Mouse (Mus musculus) monocyte, adult 5-6 weeks (primary cell): Measurements from ENCODE around the gene U2af2. TPM values are rescaled to one million over a fixed set of nuclear protein-coding genes. Genes with fewer than 3 reads are reported as not detected.

ENCODE experiments used
- ATAC-seq: fragments of 153-309, 156-312 bp; replicated peaks from 2 replicates; pipeline ENCODE4 v1.8.0; 2017; ENCODE audit warnings: mild to moderate bottlenecking; ENCODE audit not compliant: low TSS enrichment, insufficient number of reproducible peaks, severe bottlenecking, poor library complexity, low FRiP score
- total RNA-seq: library from RNA; stranded (forward); fragments of 200-1000, 200-491, 200-594 nt; gene quantifications from 3 replicates; pipeline ENCODE4 v1.2.3, GENCODE M21; 2017

U2af2 gene
- total RNA-seq, 1 experiment from 2014 or later, result 151 TPM

DNA sequence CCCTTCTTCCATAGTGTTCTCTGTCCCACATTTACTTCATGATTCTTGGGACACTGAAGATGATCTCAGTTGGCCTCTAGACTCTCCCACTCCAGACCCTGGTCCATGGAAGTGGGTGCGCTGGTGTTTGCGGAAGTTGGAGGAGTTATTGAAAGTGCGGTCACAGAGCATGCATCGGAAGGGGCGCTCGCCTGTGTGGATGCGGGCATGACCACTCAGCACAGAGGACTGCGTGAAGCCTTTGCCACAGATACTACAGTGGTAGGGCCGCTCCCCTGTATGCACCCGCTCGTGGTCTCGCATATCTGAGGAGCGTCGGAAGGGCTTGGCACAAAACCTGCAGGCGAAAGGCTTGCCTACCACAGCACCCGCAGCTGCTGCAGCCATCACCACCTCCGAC, 26.3 kb upstream of the U2af2 start:
- no peak for ATAC-seq

- ATAC-seq, result no peak
Measured at GRCm38 (mm10) chr7:5036136-5036535, 25.8 kb upstream of the U2af2 start.

DNA sequence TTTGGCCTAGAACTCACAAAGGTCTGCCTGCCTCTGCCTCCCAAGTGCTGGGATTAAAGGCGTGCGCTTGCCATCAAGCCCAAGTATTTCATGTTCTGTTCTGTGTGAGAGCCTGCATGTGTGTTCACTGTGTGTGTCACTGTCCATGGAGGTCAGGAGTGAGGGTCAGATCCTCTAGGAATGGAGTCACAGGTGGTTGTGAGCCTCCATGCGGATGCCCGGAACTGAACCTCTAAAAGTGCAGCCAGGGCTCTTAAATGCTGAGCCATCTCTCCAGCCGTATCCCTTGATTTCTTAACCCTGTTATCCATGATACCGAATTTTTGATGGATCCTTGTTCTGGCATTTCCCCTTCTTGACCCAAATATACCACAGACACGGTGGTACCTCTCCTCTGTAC, 24.9 kb upstream of the U2af2 start:
- no peak for ATAC-seq

- ATAC-seq, result no peak
Measured at GRCm38 (mm10) chr7:5037467-5037866, 24.5 kb upstream of the U2af2 start.

DNA sequence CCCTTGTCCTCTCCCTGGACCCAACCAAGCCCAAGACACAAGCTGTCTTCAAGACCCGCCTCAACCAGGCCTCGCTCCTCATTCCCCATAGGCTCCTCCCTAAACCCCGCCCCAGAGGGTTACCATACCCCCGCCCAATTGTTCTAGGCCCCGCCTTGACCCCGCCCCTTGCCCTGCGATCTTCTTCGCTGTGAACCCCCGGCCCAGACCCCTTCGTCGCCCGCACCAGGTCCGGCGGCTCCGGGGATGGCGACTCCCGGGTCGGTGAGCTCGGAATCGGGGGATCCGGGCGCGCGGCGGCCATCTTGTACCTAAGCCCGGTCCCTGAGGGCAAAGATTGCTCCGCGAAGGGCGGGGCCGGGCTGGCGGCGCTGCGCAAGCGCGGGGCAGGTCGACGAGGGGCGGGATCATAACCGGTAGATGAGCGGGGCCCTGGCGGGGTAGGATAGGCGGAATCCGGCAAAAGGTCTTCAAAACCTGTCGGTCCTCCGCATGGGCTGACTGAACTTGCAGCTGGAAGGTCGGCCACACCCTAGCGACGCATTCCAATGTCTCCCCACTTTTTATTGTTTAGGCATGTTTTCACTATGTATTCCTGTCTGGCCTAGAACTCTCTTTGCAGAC, 23.7 kb upstream of the U2af2 start, which contains the start of gene Zfp784:
TSS of gene Zfp784 (minus strand) at position 338 of the 624 bp plus-strand sequence.
- peak; percentile 81 for ATAC-seq

- ATAC-seq, result no peak
Measured at GRCm38 (mm10) chr7:5038940-5039339, 23.0 kb upstream of the U2af2 start.

GRCm38 (mm10) chr7:5044981-5045380, 17.0 kb upstream of the U2af2 start:
- no peak for ATAC-seq

DNA sequence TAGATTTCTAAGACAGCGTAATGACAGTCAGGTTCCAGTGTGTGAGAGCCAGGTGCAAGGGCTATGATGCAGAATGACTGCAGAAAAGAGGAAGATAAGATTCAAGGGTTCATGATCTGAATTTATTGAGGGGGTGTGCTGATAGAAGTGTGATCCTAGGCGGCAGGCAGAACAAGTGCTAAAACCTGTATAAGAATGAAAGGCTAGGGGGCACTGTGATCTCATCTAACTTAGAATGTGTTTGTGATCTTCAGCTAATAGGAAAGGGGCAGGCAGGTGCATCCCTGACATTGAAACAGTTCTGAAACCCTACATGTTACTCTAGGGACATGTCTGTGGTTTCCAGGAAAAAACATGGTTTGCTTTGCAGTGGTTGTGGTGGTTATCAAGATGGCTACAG, 15.8 kb upstream of the U2af2 start:
- no peak for ATAC-seq

GRCm38 (mm10) chr7:5047313-5047712, 14.6 kb upstream of the U2af2 start:
- 0 out of 2 replicates have a peak, but pooled peaks have one; percentile 33 for ATAC-seq

DNA sequence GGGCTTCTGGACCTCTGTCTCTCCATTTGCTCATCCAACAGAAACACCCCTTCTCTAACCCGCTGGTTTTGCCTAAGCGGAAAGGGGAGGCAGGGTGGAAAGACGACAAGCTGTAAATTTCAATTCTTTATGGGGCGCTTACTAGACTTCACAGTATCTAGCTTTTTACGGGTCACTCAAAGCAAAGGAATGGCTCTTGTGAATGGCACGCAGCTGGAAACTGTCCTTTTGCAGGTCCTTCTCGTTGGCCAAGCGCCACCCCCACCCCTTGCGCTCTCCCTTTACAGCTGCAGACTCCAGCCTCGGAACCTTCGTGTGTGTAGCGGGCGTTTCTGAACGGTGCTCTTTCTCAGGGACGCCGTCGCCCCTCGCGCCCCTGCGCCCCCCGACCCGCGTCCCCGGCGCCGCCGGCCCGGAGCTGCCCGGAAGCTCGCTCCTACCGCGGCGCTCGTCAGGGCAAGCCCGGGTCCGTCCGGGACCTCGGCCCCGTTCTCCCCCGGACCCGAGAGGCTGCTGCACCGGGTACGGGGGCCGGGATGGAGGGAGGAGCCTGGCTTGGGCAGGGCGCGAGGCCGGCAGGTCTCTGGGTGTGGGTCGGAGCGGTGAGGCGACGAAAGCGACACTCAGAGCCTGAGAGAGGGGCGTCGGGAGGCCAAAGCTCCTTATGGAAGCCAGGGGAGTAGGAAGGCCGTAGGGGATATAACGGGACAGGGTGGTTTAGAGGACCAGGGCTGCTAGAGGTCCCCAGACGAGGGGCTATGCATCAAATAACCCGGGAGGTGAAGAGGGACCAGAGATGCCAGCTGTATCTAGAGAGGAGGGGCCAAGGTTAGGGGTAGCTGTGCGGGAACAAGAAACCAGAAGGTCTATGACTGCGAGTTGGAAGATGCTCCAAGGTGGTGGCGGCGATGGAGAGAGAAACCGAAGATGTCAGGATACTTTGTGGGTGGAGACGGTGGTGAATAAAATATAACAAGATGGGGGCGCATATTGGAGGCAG, 10.4 kb upstream of the U2af2 start, which contains the start of gene Zfp580:
TSS of gene Zfp580 (plus strand) at position 346 of the 1,000 bp plus-strand sequence.
- ATAC-seq, result 0 out of 2 replicates have a peak, but pooled peaks have one; percentile 16

DNA sequence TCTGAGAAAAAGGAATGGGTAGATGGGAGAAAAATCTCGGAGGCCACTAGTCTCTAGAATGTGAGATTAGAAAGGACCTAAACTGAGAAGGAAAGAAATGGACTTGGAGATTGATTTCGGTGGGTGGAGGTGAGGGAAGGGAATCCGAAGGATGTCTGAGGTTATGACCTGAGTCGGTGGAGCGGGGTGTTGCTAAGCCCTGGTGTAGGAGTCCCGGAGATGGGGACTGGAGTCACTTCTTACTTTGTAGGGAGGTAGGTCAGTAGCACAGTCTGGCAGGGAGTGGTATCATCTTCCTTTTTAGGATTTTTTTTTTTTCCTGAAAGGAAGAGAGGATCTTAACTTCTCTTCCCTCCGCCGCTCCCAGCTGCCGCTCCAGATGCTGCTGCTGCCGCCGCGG, 9.5 kb upstream of the U2af2 start:
- no peak for ATAC-seq

GRCm38 (mm10) chr7:5052931-5053343, 9.0 kb upstream of the U2af2 start:
- no peak for ATAC-seq

DNA sequence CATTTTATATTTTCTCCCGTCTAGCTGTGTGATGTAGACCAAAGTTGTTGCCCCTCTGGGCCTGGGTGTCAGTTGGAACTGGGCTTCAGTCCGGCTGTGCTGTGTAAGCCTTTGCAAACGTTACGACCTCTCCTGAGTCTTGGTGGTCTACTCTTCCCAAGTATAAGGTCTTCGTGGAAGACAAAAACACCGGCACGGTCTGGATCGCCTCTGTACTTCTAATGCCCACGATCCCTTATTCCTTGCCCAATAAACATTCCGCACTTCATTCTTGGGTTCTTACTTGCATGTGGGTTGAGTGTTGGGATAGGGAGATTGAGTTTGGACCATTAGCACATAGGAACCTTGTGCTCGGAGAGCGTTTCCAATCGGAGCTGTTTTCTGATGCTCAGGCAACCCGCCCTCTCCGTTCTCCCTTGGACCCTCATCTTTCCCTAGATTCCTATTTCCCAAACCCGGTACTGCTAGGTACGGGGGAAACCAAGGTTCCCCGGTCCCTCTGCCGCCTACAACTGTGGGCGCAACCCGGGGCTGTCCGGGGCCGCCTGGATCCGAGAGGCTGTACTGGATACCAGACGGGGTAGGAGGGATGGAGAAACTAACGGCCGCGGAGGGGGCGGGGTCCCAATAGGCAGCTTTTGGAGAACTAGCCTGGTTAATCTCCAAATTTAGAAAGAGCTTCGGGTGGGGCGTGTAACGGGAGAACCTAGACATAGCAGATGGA, 8.3 kb upstream of the U2af2 start:
- ATAC-seq, result no peak

- ATAC-seq, result no peak
Measured at GRCm38 (mm10) chr7:5056651-5057263, 5.2 kb upstream of the U2af2 start.

DNA sequence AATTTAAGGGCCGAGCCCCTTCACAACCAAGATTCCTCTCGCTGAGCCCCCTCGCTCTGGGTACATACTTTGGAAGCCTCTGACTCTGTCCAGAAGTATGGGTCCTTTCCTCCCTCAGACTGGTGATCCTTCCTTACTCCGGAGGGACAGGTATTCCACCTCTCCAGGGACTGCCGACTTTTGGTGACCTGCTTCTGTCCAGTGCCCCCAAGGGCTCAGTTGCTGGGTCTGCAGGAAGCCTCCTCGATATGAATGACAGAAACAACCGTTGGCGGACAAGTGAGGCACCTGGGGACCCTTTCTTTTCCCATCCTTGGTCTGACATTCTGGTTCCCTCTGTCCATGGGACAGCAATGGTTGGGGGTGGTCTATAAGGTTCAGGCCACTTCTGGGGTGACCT, 4.6 kb upstream of the U2af2 start:
- ATAC-seq, result no peak

DNA sequence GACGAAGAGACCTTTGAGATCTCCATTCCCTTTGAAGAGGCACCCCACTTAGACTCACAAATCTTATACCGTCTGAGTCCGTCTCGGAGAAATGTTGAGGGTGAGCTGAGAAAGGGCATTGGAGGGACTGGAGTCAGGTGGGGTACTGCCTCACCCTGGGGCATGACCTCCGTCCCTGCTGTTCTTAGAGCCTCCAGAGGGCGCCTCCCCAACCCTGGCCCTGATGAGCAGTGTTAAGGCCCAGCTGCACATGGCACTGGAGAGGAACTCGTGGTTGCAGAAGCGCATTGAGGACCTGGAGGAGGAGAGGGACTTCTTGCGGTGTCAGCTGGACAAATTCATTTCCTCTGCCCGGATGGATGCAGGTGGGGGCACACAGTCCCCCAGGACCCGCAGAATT, 4.1 kb upstream of the U2af2 start:
- no peak for ATAC-seq

DNA sequence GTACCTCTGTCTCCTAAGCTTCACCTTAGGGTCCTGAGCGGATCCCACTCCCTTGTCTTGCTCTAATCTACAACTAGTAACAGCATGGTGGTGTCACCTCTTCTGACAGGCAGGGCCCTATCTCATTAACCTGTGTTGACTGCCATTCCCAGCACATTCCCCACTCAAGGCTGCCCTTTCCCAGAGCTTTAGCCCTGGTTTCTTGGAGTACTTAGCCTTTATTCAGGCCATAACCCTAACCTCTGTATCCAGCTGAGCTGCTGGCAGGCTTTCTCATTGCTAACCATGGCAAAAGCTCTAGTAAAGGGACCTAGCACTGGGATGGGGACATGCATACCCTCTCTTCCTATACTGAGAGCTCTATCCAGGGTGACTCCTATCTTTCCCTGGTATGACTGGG, 3.3 kb upstream of the U2af2 start:
- no peak for ATAC-seq

DNA sequence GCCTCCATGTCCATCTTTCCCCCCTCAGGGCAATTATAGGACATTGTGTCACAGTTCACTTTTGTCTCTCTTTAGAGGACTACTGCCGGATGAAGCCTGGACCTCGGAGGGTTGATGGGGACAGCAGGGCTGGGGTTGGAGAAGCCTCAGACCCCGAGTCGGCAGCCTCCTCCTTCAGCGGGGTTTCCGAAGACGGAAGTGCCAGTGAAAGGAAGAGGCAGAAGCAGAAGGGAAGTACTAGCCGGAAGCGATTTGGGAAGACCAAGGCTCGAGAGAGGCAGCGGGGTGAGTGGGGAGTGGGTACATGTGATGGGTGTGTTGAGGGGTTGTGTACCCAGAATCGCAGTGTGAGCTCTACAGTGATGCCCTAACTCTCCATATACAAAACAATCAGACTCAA, 2.5 kb upstream of the U2af2 start:
- no peak for ATAC-seq
